Mouse (Mus musculus): ENCODE results near the gene Zfp558.
"Not testable (repeated sequence)": the region's sequence is repeated elsewhere in the genome, so short reads cannot be mapped to it uniquely, and the experiment has no call there.

The Zfp558 gene

GRCm38 (mm10) chr9:18478168-18478567 is at the start of gene Zfp558, which contains the start of gene Mbd3l1:
Gene Zfp558 (minus strand): TSS chr9:18478268.
Gene Mbd3l1 (plus strand): TSS chr9:18478359.
- DNase-seq (ENCODE audit: low spot score): no peak

- DNase-seq (ENCODE audit: low spot score): no peak
Measured at GRCm38 (mm10) chr9:18508098-18508497, 30.0 kb upstream of the Zfp558 start.

- DNase-seq (ENCODE audit: low spot score): peak; percentile 93
Measured at GRCm38 (mm10) chr9:18473324-18474128, 4.5 kb downstream of the Zfp558 start.

- no peak for DNase-seq (ENCODE audit: low spot score)
Measured at GRCm38 (mm10) chr9:18468005-18468404, 10.1 kb downstream of the Zfp558 start.

GRCm38 (mm10) chr9:18467350-18467749 is 10.7 kb downstream of the Zfp558 start:
- DNase-seq (ENCODE audit: low spot score): no peak

- DNase-seq (ENCODE audit: low spot score): no peak
Measured at GRCm38 (mm10) chr9:18456520-18456919, 21.5 kb downstream of the Zfp558 start.

GRCm38 (mm10) chr9:18431687-18432086 is 46.4 kb downstream of the Zfp558 start:
- DNase-seq (ENCODE audit: low spot score): no peak

GRCm38 (mm10) chr9:18430354-18430753 is 47.7 kb downstream of the Zfp558 start, which contains the start of gene Mbd3l2:
Gene Mbd3l2 (plus strand): TSS chr9:18430654.
- no peak for DNase-seq (ENCODE audit: low spot score)

GRCm38 (mm10) chr9:18412371-18412770 is 65.7 kb downstream of the Zfp558 start:
- DNase-seq (ENCODE audit: low spot score): not testable (repeated sequence)
